Mouse (Mus musculus) lung, postnatal 25 days (tissue): ENCODE data around the gene Fastk.
A peak's percentile ranks its signal among the peaks of the same experiment; 100 is the strongest.

ENCODE experiments used
- DNase-seq: peaks from one replicate; pipeline ENCODE4 v3.0.0; 2022; ENCODE audit warnings: low spot score

The Fastk gene

GRCm38 (mm10) chr5:24392724-24393123, 52.4 kb downstream of the Fastk start:
- DNase-seq, result no peak

- no peak for DNase-seq
These were observed 53.2 kb downstream of the Fastk start, which contains the start of gene Atg9b for GRCm38 (mm10) chr5:24391864-24392263. Gene Atg9b, minus strand, starts transcription at chr5:24392143.

GRCm38 (mm10) chr5:24389658-24390020, 55.4 kb downstream of the Fastk start:
- no peak for DNase-seq

GRCm38 (mm10) chr5:24389011-24389657, 56.0 kb downstream of the Fastk start:
- DNase-seq, result peak; percentile 58
